Mouse (Mus musculus) c-Kit-positive CD71-negative TER-119-negative erythroid progenitor cells, embryonic 14.5 days (primary cell): Measurements from ENCODE around the gene Ccdc124.

Experiments used
- DNase-seq: peaks from one replicate; pipeline ENCODE4 v3.0.0-alpha.2; 2013; ENCODE audit warnings: low read depth

Gene Ccdc124

GRCm38 (mm10) chr8:70821399-70821962, 52.3 kb downstream of the Ccdc124 start:
- DNase-seq, result peak; percentile 67

GRCm38 (mm10) chr8:70820101-70820935, 53.4 kb downstream of the Ccdc124 start:
- DNase-seq, result no peak
